Mouse (Mus musculus): ENCODE measurements at regions not wholly inside any gene's neighbourhood (a gene's known extent, or its start where the extent isn't known, plus 50 kb on each side); places are given as distances from the start of the nearest gene placed in this dataset.

- TF ChIP-seq EP300 (IDR thresholded peaks at IDR 0.05; ENCODE audit: low read depth) (no peak), CTCF (IDR thresholded peaks at IDR 0.05; ENCODE audit: low read depth) (no peak)
Measured at GRCm38 (mm10) chr12:58425961-58426360, 156.9 kb upstream of the Clec14a start.

All from liver, postnatal 0 days (tissue).